Mouse (Mus musculus): Measurements from ENCODE around the gene Sorcs2. TPM values are rescaled to one million over a fixed set of nuclear protein-coding genes. Genes with fewer than 3 reads are reported as not detected.
"Not testable (repeated sequence)": the region's sequence is repeated elsewhere in the genome, so short reads cannot be mapped to it uniquely, and the experiment has no call there.

Sorcs2 gene
- polyA plus RNA-seq, 1 experiment from 2014 or later: 21.8 TPM

- Histone ChIP-seq H3K4me1 (replicated peaks; ENCODE audit: control insufficient read depth, insufficient read depth, low read length) (peaks cover 5% of the 10 kb centered on the region), H3K4me3 (ENCODE audit: low read length) (no peak overlapping the region), H3K9me3 (ENCODE audit: control insufficient read depth, low read length) (no peaks in the 10 kb centered on the region), H3K27ac (ENCODE audit: low read length) (no peak overlapping the region), H3K9ac (ENCODE audit: low read length) (no peak overlapping the region), H3K4me2 (ENCODE audit: low read depth, low read length) (no peak overlapping the region), H3K36me3 (ENCODE audit: control insufficient read depth, insufficient read depth, low read length) (no peaks in the 10 kb centered on the region), H3K27me3 (ENCODE audit: control insufficient read depth, insufficient read depth, low read depth, low read length) (no peaks in the 10 kb centered on the region)
- ATAC-seq (ENCODE audit: low read depth): no peak
- 76% methylated on average over 3 of the region's 3 CpGs for WGBS
Measured at GRCm38 (mm10) chr5:36248022-36248421, 149.9 kb downstream of the Sorcs2 start.

- not testable (repeated sequence) for H3K36me3 ChIP-seq (ENCODE audit: control insufficient read depth, insufficient read depth, low read length); H3K27ac ChIP-seq (ENCODE audit: low read length); H3K9me3 ChIP-seq (ENCODE audit: control insufficient read depth, low read length); H3K9ac ChIP-seq (ENCODE audit: low read length); ATAC-seq (ENCODE audit: low read depth); H3K27me3 ChIP-seq (ENCODE audit: control insufficient read depth, insufficient read depth, low read depth, low read length); H3K4me2 ChIP-seq (ENCODE audit: low read depth, low read length); H3K4me3 ChIP-seq (ENCODE audit: low read length); H3K4me1 ChIP-seq (replicated peaks; ENCODE audit: control insufficient read depth, insufficient read depth, low read length)
- WGBS: 90% methylated on average over 8 of the region's 10 CpGs
Measured at GRCm38 (mm10) chr5:36237526-36237925, 160.4 kb downstream of the Sorcs2 start.

DNA sequence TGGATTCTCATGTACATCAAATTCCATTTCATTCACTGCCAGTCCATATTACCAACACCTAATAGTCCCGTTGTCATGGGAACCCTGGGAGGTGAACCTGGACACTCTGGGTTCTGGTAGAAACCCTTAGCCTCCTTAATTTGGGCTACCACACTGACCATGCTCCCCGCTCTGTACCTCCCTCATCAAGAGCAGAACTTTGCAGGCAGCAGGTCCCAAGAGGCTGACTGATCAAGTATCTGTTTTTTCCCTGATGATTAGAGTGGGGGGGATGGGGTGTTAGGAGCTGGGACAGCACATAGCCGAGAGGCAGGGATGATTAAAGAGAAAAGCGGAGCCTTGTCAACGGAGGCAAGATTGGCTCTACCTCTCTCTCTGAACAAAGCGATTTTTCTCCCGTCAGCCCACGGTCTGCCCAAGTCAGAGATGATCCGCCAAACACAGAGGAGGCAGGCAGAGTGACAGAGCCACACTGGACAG is 167.6 kb downstream of the Sorcs2 start:
- no peaks in the 10 kb centered on the region for H3K9me3 ChIP-seq (ENCODE audit: control insufficient read depth, low read length)
- ATAC-seq (ENCODE audit: low read depth): no peak
- H3K4me2 ChIP-seq (ENCODE audit: low read depth, low read length): no peak overlapping the region
- 36% methylated on average over 9 of the region's 9 CpGs for WGBS
- H3K27me3 ChIP-seq (ENCODE audit: control insufficient read depth, insufficient read depth, low read depth, low read length): no peaks in the 10 kb centered on the region
- no peak overlapping the region for H3K27ac ChIP-seq (ENCODE audit: low read length)
- H3K4me3 ChIP-seq (ENCODE audit: low read length): no peak overlapping the region
- H3K36me3 ChIP-seq (ENCODE audit: control insufficient read depth, insufficient read depth, low read length): no peaks in the 10 kb centered on the region
- H3K4me1 ChIP-seq (replicated peaks; ENCODE audit: control insufficient read depth, insufficient read depth, low read length): no peaks in the 10 kb centered on the region
- no peak overlapping the region for H3K9ac ChIP-seq (ENCODE audit: low read length)

DNA sequence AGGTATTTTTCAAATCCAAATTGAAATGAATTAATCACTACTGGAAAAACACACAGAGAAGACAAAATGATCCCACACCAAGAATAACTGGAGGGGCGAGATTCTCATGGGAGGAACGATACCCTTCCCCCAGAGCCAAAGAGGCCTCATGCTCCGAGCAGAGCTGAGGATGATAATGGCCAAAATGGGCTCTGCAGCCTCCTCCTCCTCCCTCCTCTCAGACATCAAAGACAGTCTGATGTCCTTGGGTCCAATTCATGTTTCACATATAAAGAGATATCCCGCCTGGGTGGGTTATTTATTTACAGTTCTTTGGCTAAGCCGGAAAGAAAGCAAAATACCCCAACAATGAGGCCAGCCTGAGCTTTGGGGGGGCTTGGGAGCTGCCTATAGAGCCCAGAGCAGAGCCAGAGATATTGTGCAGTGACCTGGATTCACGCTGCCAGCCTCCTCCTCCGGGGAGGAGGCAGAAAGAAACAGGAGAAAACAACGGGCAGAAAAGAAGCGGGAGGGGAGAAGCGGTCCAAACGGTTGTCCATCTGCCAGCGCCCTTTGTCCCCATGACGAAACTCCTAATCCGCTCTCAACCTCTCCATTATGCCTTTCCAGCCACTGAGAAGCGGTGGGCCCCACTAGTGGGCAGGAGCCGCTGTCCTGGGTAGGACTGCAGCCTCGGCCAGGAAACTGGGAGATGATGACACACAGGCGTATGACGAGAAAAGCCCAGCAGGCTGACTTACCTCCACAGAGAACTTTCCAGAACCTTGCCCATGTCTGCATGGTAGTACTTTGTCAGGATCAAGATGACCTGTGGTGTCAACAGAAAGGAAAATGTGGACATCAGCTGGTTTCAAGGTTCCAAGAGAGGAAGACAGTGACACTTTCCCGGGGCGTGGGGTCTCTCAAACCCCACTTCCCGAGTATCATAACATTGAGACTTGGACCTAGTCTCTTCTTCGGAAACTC is 169.3 kb downstream of the Sorcs2 start:
- no peak for ATAC-seq (ENCODE audit: low read depth)
- Histone ChIP-seq H3K4me3 (ENCODE audit: low read length) (no peak overlapping the region), H3K27me3 (ENCODE audit: control insufficient read depth, insufficient read depth, low read depth, low read length) (no peaks in the 10 kb centered on the region), H3K4me1 (replicated peaks; ENCODE audit: control insufficient read depth, insufficient read depth, low read length) (no peaks in the 10 kb centered on the region), H3K27ac (ENCODE audit: low read length) (no peak overlapping the region), H3K9me3 (ENCODE audit: control insufficient read depth, low read length) (no peaks in the 10 kb centered on the region), H3K36me3 (ENCODE audit: control insufficient read depth, insufficient read depth, low read length) (no peaks in the 10 kb centered on the region), H3K4me2 (ENCODE audit: low read depth, low read length) (no peak overlapping the region), H3K9ac (ENCODE audit: low read length) (no peak overlapping the region)
- 60% methylated on average over 23 of the region's 23 CpGs for WGBS

DNA sequence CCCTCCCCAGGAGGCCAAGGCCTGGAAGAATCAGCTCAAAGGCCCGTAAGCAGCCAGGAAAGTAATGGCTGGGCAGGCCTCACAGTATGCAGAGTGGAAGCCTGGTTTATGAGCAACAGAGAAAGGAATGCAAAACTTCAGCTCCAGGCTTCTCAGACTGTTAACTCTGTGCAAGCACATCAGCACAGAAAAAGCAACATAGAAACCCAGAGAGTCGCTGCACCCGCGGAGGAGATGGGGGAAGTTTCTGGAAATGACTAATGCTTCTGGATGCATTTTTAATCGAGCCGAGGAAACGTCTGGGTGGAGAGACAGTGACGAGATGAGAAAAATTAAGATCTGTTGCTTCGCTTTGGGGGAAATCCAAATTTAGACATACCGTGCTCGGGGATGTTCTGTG is 171.6 kb downstream of the Sorcs2 start:
- peak overlapping the region; percentile 21; the same call in 1 of the 2 replicates for H3K9ac ChIP-seq (ENCODE audit: low read length)
- no peaks in the 10 kb centered on the region for H3K27me3 ChIP-seq (ENCODE audit: control insufficient read depth, insufficient read depth, low read depth, low read length)
- no peak for ATAC-seq (ENCODE audit: low read depth)

GRCm38 (mm10) chr5:36225855-36226254 is 172.1 kb downstream of the Sorcs2 start:
- Histone ChIP-seq H3K4me1 (replicated peaks; ENCODE audit: control insufficient read depth, insufficient read depth, low read length) (no peaks in the 10 kb centered on the region), H3K27ac (ENCODE audit: low read length) (peak overlapping the region; percentile 29; the same call in 1 of the 2 replicates), H3K27me3 (ENCODE audit: control insufficient read depth, insufficient read depth, low read depth, low read length) (no peaks in the 10 kb centered on the region), H3K9ac (ENCODE audit: low read length) (peak overlapping the region; percentile 21; the same call in 1 of the 2 replicates), H3K36me3 (ENCODE audit: control insufficient read depth, insufficient read depth, low read length) (no peaks in the 10 kb centered on the region), H3K9me3 (ENCODE audit: control insufficient read depth, low read length) (no peaks in the 10 kb centered on the region), H3K4me3 (ENCODE audit: low read length) (no peak overlapping the region), H3K4me2 (ENCODE audit: low read depth, low read length) (no peak overlapping the region)
- 65% methylated on average over 7 of the region's 7 CpGs for WGBS
- no peak for ATAC-seq (ENCODE audit: low read depth)

More for the DNA sequence above, 171.6 kb downstream of the Sorcs2 start:
- H3K4me2 ChIP-seq (ENCODE audit: low read depth, low read length): no peak overlapping the region
- H3K4me1 ChIP-seq (replicated peaks; ENCODE audit: control insufficient read depth, insufficient read depth, low read length): no peaks in the 10 kb centered on the region
- no peaks in the 10 kb centered on the region for H3K9me3 ChIP-seq (ENCODE audit: control insufficient read depth, low read length)
- peak overlapping the region; percentile 29; the same call in 1 of the 2 replicates for H3K27ac ChIP-seq (ENCODE audit: low read length)
- no peaks in the 10 kb centered on the region for H3K36me3 ChIP-seq (ENCODE audit: control insufficient read depth, insufficient read depth, low read length)
- no peak overlapping the region for H3K4me3 ChIP-seq (ENCODE audit: low read length)
- whole genome bisulfite sequencing: 45% methylated on average over 11 of the region's 11 CpGs

- H3K27ac ChIP-seq (ENCODE audit: low read length): no peak overlapping the region
- no peak overlapping the region for H3K9ac ChIP-seq (ENCODE audit: low read length)
- H3K4me3 ChIP-seq (ENCODE audit: low read length): no peak overlapping the region
- 0 out of 2 replicates have a peak, but pooled peaks have one; percentile 10 for ATAC-seq (ENCODE audit: low read depth)
- WGBS: 67% methylated on average over 6 of the region's 6 CpGs
- no peak overlapping the region for H3K4me2 ChIP-seq (ENCODE audit: low read depth, low read length)
- H3K4me1 ChIP-seq (replicated peaks; ENCODE audit: control insufficient read depth, insufficient read depth, low read length): no peaks in the 10 kb centered on the region
- H3K27me3 ChIP-seq (ENCODE audit: control insufficient read depth, insufficient read depth, low read depth, low read length): no peaks in the 10 kb centered on the region
- no peaks in the 10 kb centered on the region for H3K36me3 ChIP-seq (ENCODE audit: control insufficient read depth, insufficient read depth, low read length)
- H3K9me3 ChIP-seq (ENCODE audit: control insufficient read depth, low read length): no peaks in the 10 kb centered on the region
Measured at GRCm38 (mm10) chr5:36223787-36224186, 174.2 kb downstream of the Sorcs2 start.

DNA sequence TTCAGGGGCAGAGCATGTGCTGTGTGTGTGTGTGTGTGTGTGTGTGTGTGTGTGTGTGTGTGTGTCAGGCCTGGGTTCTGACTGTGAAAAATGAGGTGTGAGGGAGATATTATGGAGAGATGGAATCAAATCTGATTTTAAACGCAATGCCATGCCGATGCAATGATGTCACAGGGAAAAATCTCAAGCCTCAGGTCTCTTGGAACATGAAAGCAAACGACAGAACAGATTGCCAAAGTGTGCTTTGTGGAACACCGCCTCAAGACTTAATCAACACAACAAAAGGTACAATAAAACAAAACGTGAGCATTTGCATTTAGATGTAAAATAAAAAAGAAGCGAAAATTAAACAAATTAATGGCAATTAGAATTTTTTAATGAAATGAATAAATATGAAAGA is 177.3 kb downstream of the Sorcs2 start:
- H3K36me3 ChIP-seq (ENCODE audit: control insufficient read depth, insufficient read depth, low read length): no peaks in the 10 kb centered on the region
- no peaks in the 10 kb centered on the region for H3K9me3 ChIP-seq (ENCODE audit: control insufficient read depth, low read length)
- H3K27ac ChIP-seq (ENCODE audit: low read length): no peak overlapping the region
- 49% methylated on average over 6 of the region's 6 CpGs for WGBS
- H3K4me3 ChIP-seq (ENCODE audit: low read length): no peak overlapping the region
- no peaks in the 10 kb centered on the region for H3K4me1 ChIP-seq (replicated peaks; ENCODE audit: control insufficient read depth, insufficient read depth, low read length)
- H3K9ac ChIP-seq (ENCODE audit: low read length): no peak overlapping the region
- ATAC-seq (ENCODE audit: low read depth): no peak
- no peak overlapping the region for H3K4me2 ChIP-seq (ENCODE audit: low read depth, low read length)
- no peaks in the 10 kb centered on the region for H3K27me3 ChIP-seq (ENCODE audit: control insufficient read depth, insufficient read depth, low read depth, low read length)

DNA sequence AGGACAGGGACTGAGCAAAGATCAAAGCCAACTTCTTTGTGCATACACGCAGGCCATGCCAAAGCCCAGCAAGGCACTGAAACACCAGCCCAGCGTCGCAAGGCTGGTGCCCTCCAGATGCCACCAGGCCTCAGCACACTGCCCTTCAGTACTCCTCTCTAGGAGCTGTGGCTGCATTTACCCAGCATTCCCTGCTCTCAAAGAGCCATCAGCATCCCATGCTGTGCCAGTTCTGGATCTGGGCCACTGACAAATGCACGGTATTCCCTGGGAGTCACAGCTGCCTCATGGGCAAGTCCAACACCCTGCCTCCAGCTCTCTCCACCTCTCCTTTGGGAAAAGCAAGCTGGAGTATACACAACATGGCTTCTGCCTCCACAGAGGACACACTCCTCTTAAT is 177.8 kb downstream of the Sorcs2 start:
- H3K4me1 ChIP-seq (replicated peaks; ENCODE audit: control insufficient read depth, insufficient read depth, low read length): no peaks in the 10 kb centered on the region
- H3K4me2 ChIP-seq (ENCODE audit: low read depth, low read length): no peak overlapping the region
- no peaks in the 10 kb centered on the region for H3K36me3 ChIP-seq (ENCODE audit: control insufficient read depth, insufficient read depth, low read length)
- H3K27me3 ChIP-seq (ENCODE audit: control insufficient read depth, insufficient read depth, low read depth, low read length): no peaks in the 10 kb centered on the region
- no peaks in the 10 kb centered on the region for H3K9me3 ChIP-seq (ENCODE audit: control insufficient read depth, low read length)
- H3K27ac ChIP-seq (ENCODE audit: low read length): no peak overlapping the region
- 63% methylated on average over 4 of the region's 4 CpGs for WGBS
- ATAC-seq (ENCODE audit: low read depth): no peak
- no peak overlapping the region for H3K4me3 ChIP-seq (ENCODE audit: low read length)
- H3K9ac ChIP-seq (ENCODE audit: low read length): no peak overlapping the region
